ENCODE assay signal across 31 mouse cellular contexts in genomic region chr6:94540090-94540489, GRCm38 (mm10).
"Had no signal": no experiment of that assay in that cellular context is flagged by ENCODE, and none has a peak within 500 bp of the region (broad histone marks: within the 10 kb centered on the region; RNA-seq: fewer than 3 reads in every experiment).

No protein-coding gene starts in this region.

- H3K9me3 ChIP-seq: limb, embryonic 10.5 days; limb, embryonic 12.5 days; limb, embryonic 13.5 days; limb, embryonic 15.5 days; liver, embryonic 12.5 days; liver, embryonic 13.5 days; liver, embryonic 15.5 days; lung, embryonic 15.5 days; megakaryocyte, embryonic 14.5 days; midbrain, embryonic 10.5 days; midbrain, embryonic 12.5 days; midbrain, embryonic 13.5 days; midbrain, embryonic 15.5 days; neural tube, embryonic 12.5 days had no signal

- H3K36me3 ChIP-seq: limb, embryonic 10.5 days; limb, embryonic 15.5 days; liver, embryonic 15.5 days; lung, embryonic 15.5 days; midbrain, embryonic 15.5 days; neural tube, embryonic 12.5 days had no signal

- H3K4me2 ChIP-seq: limb, embryonic 12.5 days; limb, embryonic 13.5 days; limb, embryonic 15.5 days; liver, embryonic 11.5 days; liver, embryonic 12.5 days; liver, embryonic 13.5 days; liver, embryonic 15.5 days; lung, embryonic 14.5 days; lung, embryonic 15.5 days; midbrain, embryonic 12.5 days; midbrain, embryonic 13.5 days; midbrain, embryonic 15.5 days; neural tube, embryonic 12.5 days had no signal

- H3K4me3 ChIP-seq: left cerebral cortex, adult 2 months; limb, embryonic 10.5 days; limb, embryonic 12.5 days; limb, embryonic 13.5 days; limb, embryonic 15.5 days; liver, embryonic 12.5 days; liver, embryonic 13.5 days; liver, embryonic 15.5 days; lung, embryonic 15.5 days; megakaryocyte, embryonic 14.5 days; midbrain, embryonic 10.5 days; midbrain, embryonic 12.5 days; midbrain, embryonic 13.5 days; midbrain, embryonic 15.5 days; myocyte; neural tube, embryonic 12.5 days had no signal

- H3K4me1 ChIP-seq: liver, embryonic 12.5 days; liver, embryonic 13.5 days; liver, embryonic 15.5 days; lung, embryonic 15.5 days; megakaryocyte, embryonic 14.5 days had no signal

- H3K9ac ChIP-seq: limb, embryonic 12.5 days; limb, embryonic 13.5 days; limb, embryonic 15.5 days; liver, embryonic 12.5 days; liver, embryonic 13.5 days; liver, embryonic 14.5 days; liver, embryonic 15.5 days; liver, postnatal 0 days; lung, embryonic 14.5 days; lung, embryonic 15.5 days; midbrain, embryonic 12.5 days; midbrain, embryonic 13.5 days; midbrain, embryonic 15.5 days; neural tube, embryonic 12.5 days had no signal

- H3K27me3 ChIP-seq: limb, embryonic 12.5 days; limb, embryonic 13.5 days; limb, embryonic 15.5 days; liver, embryonic 12.5 days; liver, embryonic 13.5 days; liver, embryonic 15.5 days; lung, embryonic 15.5 days; megakaryocyte, embryonic 14.5 days; midbrain, embryonic 12.5 days; midbrain, embryonic 13.5 days; midbrain, embryonic 15.5 days; neural tube, embryonic 12.5 days had no signal

- DNase-seq: left cerebral cortex, postnatal 4 days; liver; liver, embryonic 13.5 days; liver, postnatal 0 days; lung, adult 18-20 months; lung, adult 2 months; lung, embryonic 14.5 days; lung, postnatal 10 days; lung, postnatal 14 days; lung, postnatal 36 days; lung, postnatal 4 days had no signal

- ATAC-seq: liver, embryonic 12.5 days; liver, postnatal 0 days; lung, postnatal 0 days; midbrain, embryonic 13.5 days; midbrain, embryonic 15.5 days; midbrain, embryonic 16.5 days had no signal

- H3K27ac ChIP-seq: left cerebral cortex, adult 2 months; limb, embryonic 12.5 days; limb, embryonic 13.5 days; limb, embryonic 15.5 days; liver, embryonic 12.5 days; liver, embryonic 13.5 days; liver, embryonic 14.5 days; liver, embryonic 15.5 days; lung, embryonic 15.5 days; macrophage; midbrain, embryonic 12.5 days; midbrain, embryonic 13.5 days; midbrain, embryonic 15.5 days; neural tube, embryonic 12.5 days had no signal
